Mouse (Mus musculus) T-cell, adult 66 days (primary cell): ENCODE data around the gene Fam217b. TPM values are rescaled to one million over a fixed set of nuclear protein-coding genes. Genes with fewer than 3 reads are reported as not detected.

ENCODE experiments used
- total RNA-seq, 2 experiments: library from RNA; stranded (reverse); gene quantifications; 3 replicates in 1 of 2; 4 replicates in 1 of 2; pipeline ENCODE4 v1.2.4; 2023

Fam217b gene
- not detected for total RNA-seq

DNA sequence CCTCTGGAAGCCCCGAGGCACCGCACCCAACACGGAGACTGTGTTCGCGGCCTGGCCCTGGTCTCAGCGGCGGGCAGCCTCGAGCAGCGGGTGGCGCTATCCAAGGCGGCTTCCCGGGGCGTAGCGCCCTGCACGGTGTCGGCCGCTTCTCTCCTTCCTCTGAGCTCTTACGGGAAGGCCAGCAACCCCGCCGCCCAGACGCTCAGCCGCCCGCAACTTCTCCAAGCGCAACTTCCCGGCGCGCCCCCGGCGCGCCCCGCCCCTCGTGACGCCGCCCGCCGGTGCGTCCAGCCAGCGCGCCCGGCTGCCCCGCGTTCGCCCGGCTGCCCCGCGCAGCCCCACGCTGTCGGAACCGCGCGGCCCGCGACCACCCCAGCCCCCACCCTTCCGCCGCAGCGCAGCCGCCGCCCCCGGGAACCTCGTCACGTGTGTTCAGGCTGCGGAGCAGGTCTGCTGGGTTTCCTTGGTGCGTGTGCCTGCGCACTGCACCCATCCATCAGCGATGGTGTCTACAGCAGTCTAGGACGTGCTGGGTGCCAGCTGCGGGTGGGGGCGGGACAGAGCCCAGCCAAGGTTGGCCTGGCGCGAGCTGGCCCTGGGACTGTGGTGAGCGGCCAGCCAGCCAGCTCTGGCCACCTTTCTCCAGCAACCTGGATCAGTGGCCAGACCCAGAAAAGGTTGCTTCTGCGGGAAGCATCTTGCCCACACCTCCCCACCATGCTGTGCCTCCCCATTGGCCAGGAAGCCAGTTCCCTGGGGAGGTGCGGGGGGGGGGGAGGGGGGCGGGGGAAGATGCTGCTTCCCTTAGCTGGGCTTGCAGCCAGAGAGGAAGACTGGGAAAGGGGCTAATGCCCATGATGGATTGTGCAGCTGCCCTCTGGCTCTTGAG lies at the start of gene Fam217b, which contains the start of gene Ppp1r3d:
Gene Fam217b, plus strand, starts transcription at position 264 of the 889 bp plus-strand sequence.
Gene Ppp1r3d, minus strand, starts transcription at position 212 of the 889 bp plus-strand sequence.

GRCm38 (mm10) chr2:178407053-178407815 lies 7.1 kb upstream of the Fam217b start, which contains the start of gene Sycp2:
Gene Sycp2 (minus strand): TSS chr2:178407685.

GRCm38 (mm10) chr2:178430231-178430630 lies 15.9 kb downstream of the Fam217b start, which contains the start of gene Cdh26:
Gene Cdh26 (plus strand): TSS chr2:178430531.

Other genes with a start within 250 kb of the Fam217b start
- not detected for gene Sycp2, start 6.8 kb upstream of the Fam217b start, total RNA-seq
- gene Ppp1r3d, start 52 bp upstream of the Fam217b start, total RNA-seq = under 1 TPM in 1 of 2 experiments, not detected in 1; 0.18 TPM
- gene Cdh26, start 16.0 kb downstream of the Fam217b start, total RNA-seq = not detected